Mouse (Mus musculus) left cerebral cortex, adult 18-20 months (tissue): ENCODE results near the gene Umad1. TPM values are rescaled to one million over a fixed set of nuclear protein-coding genes. Genes with fewer than 3 reads are reported as not detected.

Experiments
- DNase-seq, 2 experiments: peaks; one replicate each; pipeline ENCODE4 v3.0.0; 2021 to 2022; ENCODE audit warnings: low spot score in 2 of 2, mixed read lengths in 1 of 2
- total RNA-seq, 2 experiments: library from RNA; stranded (reverse); gene quantifications; 2 replicates each; pipeline ENCODE4 v1.2.3; 2021

The Umad1 gene
- total RNA-seq, 2 experiments from 2014 or later = 44.8 to 45.6 TPM

- no peak for DNase-seq
These were observed 210.8 kb downstream of the Umad1 start for GRCm38 (mm10) chr6:8469918-8470317.

GRCm38 (mm10) chr6:8472125-8472524, 213.0 kb downstream of the Umad1 start:
- no peak for DNase-seq

- DNase-seq = no peak
These were observed 213.8 kb downstream of the Umad1 start for GRCm38 (mm10) chr6:8472915-8473314.

- no peak for DNase-seq
These were observed 214.4 kb downstream of the Umad1 start for GRCm38 (mm10) chr6:8473498-8473897.

GRCm38 (mm10) chr6:8474316-8474715, 215.2 kb downstream of the Umad1 start:
- no peak for DNase-seq

GRCm38 (mm10) chr6:8474820-8475219, 215.7 kb downstream of the Umad1 start:
- DNase-seq = no peak

- DNase-seq = no peak
These were observed 220.1 kb downstream of the Umad1 start for GRCm38 (mm10) chr6:8479176-8479575.

GRCm38 (mm10) chr6:8484437-8485275, 225.6 kb downstream of the Umad1 start:
- no peak for DNase-seq

- no peak for DNase-seq
These were observed 226.5 kb downstream of the Umad1 start for GRCm38 (mm10) chr6:8485414-8486175.

- no peak for DNase-seq
These were observed 227.4 kb downstream of the Umad1 start for GRCm38 (mm10) chr6:8486391-8487043.

GRCm38 (mm10) chr6:8487044-8487853, 228.2 kb downstream of the Umad1 start:
- no peak for DNase-seq

GRCm38 (mm10) chr6:8488249-8488648, 229.2 kb downstream of the Umad1 start:
- DNase-seq = no peak

- DNase-seq = no peak
These were observed 230.2 kb downstream of the Umad1 start for GRCm38 (mm10) chr6:8489266-8489665.

- no peak for DNase-seq
These were observed 231.0 kb downstream of the Umad1 start for GRCm38 (mm10) chr6:8489938-8490585.

- DNase-seq = no peak
These were observed 233.2 kb downstream of the Umad1 start for GRCm38 (mm10) chr6:8492248-8492647.

GRCm38 (mm10) chr6:8495109-8495826, 236.2 kb downstream of the Umad1 start:
- DNase-seq = no peak

- no peak for DNase-seq
These were observed 236.7 kb downstream of the Umad1 start for GRCm38 (mm10) chr6:8495827-8496222.

GRCm38 (mm10) chr6:8497234-8497867, 238.3 kb downstream of the Umad1 start:
- DNase-seq = no peak

GRCm38 (mm10) chr6:8497868-8498257, 238.8 kb downstream of the Umad1 start:
- no peak for DNase-seq
